Mouse (Mus musculus) lung, postnatal 0 days (tissue): ENCODE measurements around the gene Ankrd13a. TPM values are rescaled to one million over a fixed set of nuclear protein-coding genes. Genes with fewer than 3 reads are reported as not detected.

Experiments used
- ATAC-seq: fragments of 200-750 bp; cut with Nextera tagmentation; 2 replicates; pipeline ENCODE4 v1.8.0; 2017; ENCODE audit warnings: moderate library complexity
- DNase-seq: peaks from one replicate; pipeline ENCODE4 v3.0.0-alpha.2; 2016; ENCODE audit warnings: low spot score
- H3K27ac ChIP-seq: fragments of 300-500 bp; sonication (generic); 2 replicates; pipeline ENCODE4 v1.5.1; 2014; ENCODE audit warnings: antibody characterized with exemption, mild to moderate bottlenecking, low read length, mixed read lengths
- H3K27me3 ChIP-seq: fragments of 300-500 bp; sonication (generic); replicated peaks from 2 replicates; pipeline ENCODE4 v1.6.1; 2014; ENCODE audit warnings: low read length, mixed read lengths; ENCODE audit not compliant: insufficient read depth
- H3K36me3 ChIP-seq: fragments of 300-500 bp; sonication (generic); 2 replicates; pipeline ENCODE4 v1.6.1; 2014; ENCODE audit warnings: low read length, mixed read lengths; ENCODE audit not compliant: insufficient read depth
- H3K4me1 ChIP-seq: fragments of 300-500 bp; sonication (generic); 2 replicates; pipeline ENCODE4 v1.6.1; 2014; ENCODE audit warnings: antibody characterized with exemption, low read depth, low read length, mixed read lengths; ENCODE audit not compliant: insufficient read depth
- H3K4me2 ChIP-seq: fragments of 300-500 bp; sonication (generic); replicated peaks from 2 replicates; pipeline ENCODE4 v1.6.1; 2014; ENCODE audit warnings: low read depth, mild to moderate bottlenecking, low read length, moderate library complexity, mixed read lengths
- H3K4me3 ChIP-seq: fragments of 300-500 bp; sonication (generic); 2 replicates; pipeline ENCODE4 v1.5.1; 2014; ENCODE audit warnings: low read depth, low read length
- H3K9ac ChIP-seq: fragments of 300-500 bp; sonication (generic); replicated peaks from 2 replicates; pipeline ENCODE4 v1.6.1; 2014; ENCODE audit warnings: low read depth, mild to moderate bottlenecking
- H3K9me3 ChIP-seq: fragments of 300-500 bp; sonication (generic); 2 replicates; pipeline ENCODE4 v1.6.1; 2016; ENCODE audit warnings: low read length, mixed read lengths
- CTCF ChIP-seq: IDR thresholded peaks from 2 replicates; pipeline ENCODE4 v1.5.1; 2016; ENCODE audit warnings: antibody characterized with exemption, mild to moderate bottlenecking
- EP300 ChIP-seq: IDR thresholded peaks from 2 replicates; pipeline ENCODE4 v1.6.1; 2016; ENCODE audit warnings: antibody characterized with exemption, mild to moderate bottlenecking, control low read depth
- WGBS: fragments of 180-500 bp; shearing (Covaris S2); extraction: QIAGEN DNeasy Blood & Tissue Kit; methylation state at CpG from one replicate; pipeline ENCODE4 v1.1.7; 2014; 5-methylcytosine and 5-hydroxymethylcytosine counted together
- polyA plus RNA-seq: library from polyadenylated mRNA; unstranded; fragments of >200 nt; fragmentation: Nextera tagmentation; extraction: Ambion mirVana; gene quantifications from 2 replicates; pipeline ENCODE4 v1.2.1, GENCODE M21; 2015

The Ankrd13a gene
- polyA plus RNA-seq = 110 and 115 TPM in 2 replicates

DNA sequence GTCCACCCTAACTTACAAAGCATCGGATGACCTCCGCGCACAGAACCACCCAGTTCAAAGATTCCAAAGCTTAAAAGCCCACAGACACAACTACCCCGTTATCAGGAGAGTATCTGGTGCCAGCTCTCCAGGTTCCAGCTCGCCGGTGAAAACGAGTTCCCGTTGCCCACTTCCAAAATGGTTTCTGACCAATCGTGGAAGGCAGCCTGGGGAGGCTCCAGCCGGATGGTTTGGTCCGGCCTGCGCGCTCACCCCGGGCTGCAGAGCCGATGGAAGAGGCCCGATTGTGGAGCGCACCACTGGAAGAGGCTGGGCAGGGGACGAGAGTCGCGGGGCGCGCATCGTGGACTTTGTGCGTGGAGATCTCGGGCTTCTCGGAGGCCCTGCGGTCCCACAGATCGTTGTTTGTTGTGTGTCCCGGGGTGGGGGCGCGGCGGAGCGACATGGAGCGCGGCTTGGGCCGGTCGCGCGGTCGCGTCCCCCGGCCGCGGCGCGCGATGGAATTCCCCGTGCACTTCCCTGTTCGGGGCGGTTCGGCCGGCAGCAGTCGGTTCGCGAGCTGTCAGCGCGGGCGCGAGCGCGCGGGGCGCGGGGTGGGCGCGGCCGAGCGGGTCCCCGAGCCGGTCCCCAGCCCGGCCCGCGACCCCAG is at the start of gene Ankrd13a:
Ankrd13a (plus strand) TSS at position 275 of the 649 bp plus-strand sequence.
- DNase-seq (peak; percentile 97), ATAC-seq (peak; percentile 88)
- peak within 1 kb of the TSS; percentile 100 for H3K4me3 ChIP-seq
- H3K9me3 ChIP-seq = no peaks in the 10 kb centered on the region
- H3K4me1 ChIP-seq = peaks cover 12% of the 10 kb centered on the region; the same call in 1 of the 2 replicates
- H3K27ac ChIP-seq = peak within 1 kb of the TSS; percentile 95
- H3K36me3 ChIP-seq = no peaks in the 10 kb centered on the region
- peak within 1 kb of the TSS; percentile 93 for H3K9ac ChIP-seq
- WGBS = under 1% methylated on average over 54 of the region's 73 CpGs
- H3K27me3 ChIP-seq = no peaks in the 10 kb centered on the region
- no peak for TF ChIP-seq EP300
- TF ChIP-seq CTCF = no peak
- peak within 1 kb of the TSS; percentile 83 for H3K4me2 ChIP-seq

- ATAC-seq (no peak), DNase-seq (no peak)
- no peaks in the 10 kb centered on the region for H3K9me3 ChIP-seq
- H3K9ac ChIP-seq = no peak overlapping the region
- no peak overlapping the region for H3K27ac ChIP-seq
- H3K27me3 ChIP-seq = no peaks in the 10 kb centered on the region
- WGBS = 75% methylated on average over 10 of the region's 10 CpGs
- no peak overlapping the region for H3K4me3 ChIP-seq
- no peak for TF ChIP-seq EP300
- no peak overlapping the region for H3K4me2 ChIP-seq
- peaks cover 40% of the 10 kb centered on the region for H3K36me3 ChIP-seq
- no peaks in the 10 kb centered on the region for H3K4me1 ChIP-seq
Measured at GRCm38 (mm10) chr5:114728160-114728559, 46.3 kb upstream of the Ankrd13a start.

DNA sequence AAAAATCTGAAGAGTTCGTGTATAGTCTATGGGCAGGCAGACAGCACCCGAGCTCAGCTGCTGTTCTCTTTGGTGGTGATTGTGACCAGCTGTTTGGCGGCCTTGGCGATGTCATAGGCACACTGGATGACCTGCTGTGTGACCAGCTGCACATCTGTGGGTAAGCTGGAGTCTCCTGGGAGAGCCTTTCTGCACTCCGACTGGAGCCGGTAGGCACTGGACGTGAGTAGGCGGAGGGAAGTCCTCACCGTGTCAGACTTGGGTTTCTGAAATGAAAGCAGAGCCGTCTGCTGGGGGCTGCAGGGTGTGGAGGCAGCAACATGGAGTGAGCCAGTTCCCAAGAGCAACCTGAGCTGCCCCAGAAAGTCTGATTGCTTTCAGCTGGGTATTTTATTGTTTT is 44.3 kb upstream of the Ankrd13a start:
- Histone ChIP-seq H3K27me3 (no peaks in the 10 kb centered on the region), H3K9ac (no peak overlapping the region), H3K4me3 (no peak overlapping the region), H3K4me1 (no peaks in the 10 kb centered on the region), H3K27ac (no peak overlapping the region), H3K4me2 (no peak overlapping the region), H3K9me3 (no peaks in the 10 kb centered on the region), H3K36me3 (peaks cover 56% of the 10 kb centered on the region)
- DNase-seq (peak; percentile 16), ATAC-seq (no peak)
- TF ChIP-seq CTCF (no peak), EP300 (no peak)
- WGBS = 66% methylated on average over 10 of the region's 10 CpGs

- Histone ChIP-seq H3K4me2 (no peak overlapping the region), H3K9ac (no peak overlapping the region), H3K4me1 (no peaks in the 10 kb centered on the region), H3K36me3 (peaks cover 58% of the 10 kb centered on the region), H3K27ac (no peak overlapping the region), H3K9me3 (no peaks in the 10 kb centered on the region), H3K27me3 (no peaks in the 10 kb centered on the region), H3K4me3 (no peak overlapping the region)
- no peak for ATAC-seq
- no peak for DNase-seq
- 75% methylated on average over 6 of the region's 6 CpGs for WGBS
- TF ChIP-seq CTCF = peak; percentile 35
- TF ChIP-seq EP300 = no peak
Measured at GRCm38 (mm10) chr5:114731498-114731897, 43.0 kb upstream of the Ankrd13a start.

DNA sequence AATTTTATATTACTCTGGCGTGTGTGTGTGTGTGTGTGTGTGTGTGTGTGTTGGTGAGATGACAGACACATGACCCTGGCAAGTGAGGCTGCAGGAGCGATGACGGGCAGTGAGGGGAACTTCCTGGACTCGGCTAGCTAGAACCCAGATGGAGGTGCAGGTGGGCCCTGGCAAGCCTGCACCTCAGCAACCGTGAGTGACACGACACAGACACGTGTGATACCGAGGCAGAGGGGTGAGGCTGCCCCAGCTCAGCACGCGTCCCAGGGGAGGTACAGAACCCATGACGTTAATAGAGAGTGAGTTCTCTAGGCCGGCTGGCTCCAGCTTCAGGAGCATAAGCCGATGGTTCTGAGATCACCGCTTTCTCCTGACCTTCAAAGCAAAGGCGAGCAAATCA is 42.5 kb upstream of the Ankrd13a start:
- Histone ChIP-seq H3K4me3 (no peak overlapping the region), H3K9me3 (no peaks in the 10 kb centered on the region), H3K36me3 (peaks cover 62% of the 10 kb centered on the region), H3K4me2 (no peak overlapping the region), H3K27me3 (no peaks in the 10 kb centered on the region), H3K27ac (no peak overlapping the region), H3K4me1 (no peaks in the 10 kb centered on the region), H3K9ac (no peak overlapping the region)
- no peak for TF ChIP-seq EP300
- no peak for TF ChIP-seq CTCF
- WGBS = 79% methylated on average over 15 of the region's 15 CpGs
- no peak for ATAC-seq
- no peak for DNase-seq

GRCm38 (mm10) chr5:114733606-114734005 is 40.9 kb upstream of the Ankrd13a start:
- ATAC-seq (no peak), DNase-seq (no peak)
- H3K9ac ChIP-seq = no peak overlapping the region
- WGBS = 94% methylated on average over 15 of the region's 15 CpGs
- no peaks in the 10 kb centered on the region for H3K27me3 ChIP-seq
- H3K4me1 ChIP-seq = peaks cover 7% of the 10 kb centered on the region; the same call in 1 of the 2 replicates
- H3K27ac ChIP-seq = no peak overlapping the region
- no peaks in the 10 kb centered on the region for H3K9me3 ChIP-seq
- TF ChIP-seq CTCF (no peak), EP300 (no peak)
- H3K4me3 ChIP-seq = no peak overlapping the region
- H3K4me2 ChIP-seq = no peak overlapping the region
- H3K36me3 ChIP-seq = peaks cover 63% of the 10 kb centered on the region
